10 mouse cellular contexts compared by ENCODE assay signal in the genomic region with DNA sequence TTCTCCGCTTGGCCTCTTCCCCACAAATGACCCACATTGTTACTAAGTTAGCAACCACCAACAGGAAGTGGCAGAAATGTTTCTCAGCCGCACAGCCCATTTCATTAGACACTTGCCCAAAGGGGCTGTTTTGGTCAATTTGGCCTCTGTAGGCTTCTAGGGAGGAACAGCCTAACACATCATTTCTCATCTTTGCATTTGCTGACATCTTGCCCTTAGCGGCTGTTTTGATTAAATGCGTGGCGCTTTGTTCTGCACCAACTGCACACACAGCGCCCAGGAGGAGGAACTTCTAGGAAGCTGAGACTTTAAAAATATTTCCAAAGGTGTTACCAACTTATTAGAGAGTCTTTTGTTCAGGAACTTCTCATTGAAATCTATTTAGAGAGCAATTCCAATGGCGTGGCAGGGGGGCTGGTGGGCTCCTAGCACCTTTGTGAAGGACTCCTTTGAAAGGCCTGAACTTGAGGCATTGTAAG. TPM values are rescaled to one million over a fixed set of nuclear protein-coding genes. Genes with fewer than 3 reads are reported as not detected.
DNase-seq lines count a peak whose midpoint lies in the region; ATAC-seq lines count a peak whose summit lies in the region.
"Had no signal": no experiment of that assay in that cellular context is flagged by ENCODE, and none has a peak within 500 bp of the region (broad histone marks: within the 10 kb centered on the region; RNA-seq: fewer than 3 reads in every experiment).

No protein-coding gene starts in this region.

- ATAC-seq in granulocyte monocyte progenitor cell, adult 5-6 weeks (replicated peaks; ENCODE audit: poor library complexity, severe bottlenecking) = peak; percentile 74
- ATAC-seq in megakaryocyte-erythroid progenitor cell, adult 5-6 weeks (replicated peaks; ENCODE audit: low FRiP score, low TSS enrichment, poor library complexity, severe bottlenecking) = no peak
- ATAC-seq: Patski had no signal

- peak; percentile 31 for DNase-seq in testis, postnatal 10 days (ENCODE audit: low spot score)
- no peak for DNase-seq in testis, postnatal 14 days (ENCODE audit: low spot score)
- DNase-seq in lung, postnatal 4 days = peak; percentile 34 to 43
- no peak for DNase-seq in gastrocnemius, postnatal 25 days
- DNase-seq in frontal cortex, postnatal 14 days (ENCODE audit: low spot score in 2 of 2) = no peak
- DNase-seq in thymus, adult 18-20 months = no peak
- DNase-seq: gastrocnemius, postnatal 36 days had no signal

RNA-seq across cellular contexts. Expression of a gene that starts 12.0 kb away (rescaled TPM):
- not detected in 2 replicates for total RNA-seq in granulocyte monocyte progenitor cell, adult 5-6 weeks (2014; fragmentation: Nextera tagmentation)
- total RNA-seq in granulocyte monocyte progenitor cell, adult 5-6 weeks (2017) = not detected in 2 replicates
- total RNA-seq in megakaryocyte-erythroid progenitor cell, adult 5-6 weeks (2014; fragmentation: Nextera tagmentation) = 0.47 and 0.94 TPM in 2 replicates
- 0.72 TPM in 1 of 2 replicates, not detected in the other for total RNA-seq in megakaryocyte-erythroid progenitor cell, adult 5-6 weeks (2017)
- total RNA-seq in gastrocnemius, postnatal 25 days (2021) = 10 to 100 TPM; 43.7 to 50.2 TPM

RNA-seq across cellular contexts. Expression of a gene that starts 59.4 kb away (rescaled TPM):
- total RNA-seq in granulocyte monocyte progenitor cell, adult 5-6 weeks (2014; fragmentation: Nextera tagmentation) = 0.43 TPM in 1 of 2 replicates, not detected in the other
- total RNA-seq in granulocyte monocyte progenitor cell, adult 5-6 weeks (2017) = 0.04 and 0.05 TPM in 2 replicates
- 0.04 TPM in 1 of 2 replicates, not detected in the other for total RNA-seq in megakaryocyte-erythroid progenitor cell, adult 5-6 weeks (2014; fragmentation: Nextera tagmentation)
- not detected in 2 replicates for total RNA-seq in megakaryocyte-erythroid progenitor cell, adult 5-6 weeks (2017)
- total RNA-seq in gastrocnemius, postnatal 25 days (2021) = 100 to 1,000 TPM; 105 to 119 TPM

Comparison
In these comparisons a context has a peak if more than half of its experiments do, and no peak if none do; other contexts are left out.
1. DNase-seq: peak in testis, postnatal 10 days (single experiment) and lung, postnatal 4 days (2 of 2); none in testis, postnatal 14 days (single experiment), gastrocnemius, postnatal 25 days (single experiment), frontal cortex, postnatal 14 days (0 of 2) and thymus, adult 18-20 months (0 of 2).
2. RNA of a gene that starts 12.0 kb away (total RNA-seq): 43.7 to 50.2 TPM in gastrocnemius, postnatal 25 days; 0.47 to 0.94 TPM in megakaryocyte-erythroid progenitor cell, adult 5-6 weeks and not detected in granulocyte monocyte progenitor cell, adult 5-6 weeks; every median in the first group is over 10 times any median in the second.
3. RNA of a gene that starts 59.4 kb away (total RNA-seq): 105 to 119 TPM in gastrocnemius, postnatal 25 days; 0.04 to 0.43 TPM in granulocyte monocyte progenitor cell, adult 5-6 weeks and 0.04 TPM in megakaryocyte-erythroid progenitor cell, adult 5-6 weeks; every median in the first group is over 10 times any median in the second.